Mouse (Mus musculus) kidney, embryonic 14.5 days (tissue): Measurements from ENCODE around the gene Cacna2d2. TPM values are rescaled to one million over a fixed set of nuclear protein-coding genes. Genes with fewer than 3 reads are reported as not detected.

ENCODE experiments used
- ATAC-seq: fragments of 200-750 bp; cut with Nextera tagmentation; 2 replicates; pipeline ENCODE4 v1.8.0; 2017; ENCODE audit warnings: moderate number of reproducible peaks, mild to moderate bottlenecking, moderate TSS enrichment, moderate library complexity; ENCODE audit not compliant: low FRiP score, low TSS enrichment
- H3K27ac ChIP-seq: fragments of 300-500 bp; sonication (generic); 2 replicates; pipeline ENCODE4 v1.5.1; 2014; ENCODE audit warnings: low read depth, mild to moderate bottlenecking, low read length, moderate library complexity, mixed read lengths
- H3K27me3 ChIP-seq: fragments of 300-500 bp; sonication (generic); 2 replicates; pipeline ENCODE4 v1.6.1; 2014; ENCODE audit warnings: mild to moderate bottlenecking, low read length; ENCODE audit not compliant: control insufficient read depth, insufficient read depth
- H3K36me3 ChIP-seq: fragments of 300-500 bp; sonication (generic); 2 replicates; pipeline ENCODE4 v1.6.1; 2014; ENCODE audit warnings: low read length, mixed read lengths; ENCODE audit not compliant: control insufficient read depth, insufficient read depth
- H3K4me1 ChIP-seq: fragments of 300-500 bp; sonication (generic); 2 replicates; pipeline ENCODE4 v1.6.1; 2014; ENCODE audit warnings: low read length, mixed read lengths; ENCODE audit not compliant: control insufficient read depth, insufficient read depth
- H3K4me2 ChIP-seq: fragments of 300-500 bp; sonication (generic); replicated peaks from 2 replicates; pipeline ENCODE4 v1.6.1; 2014; ENCODE audit warnings: low read depth, mild to moderate bottlenecking, low read length
- H3K4me3 ChIP-seq: fragments of 300-500 bp; sonication (generic); 2 replicates; pipeline ENCODE4 v1.5.1; 2014; ENCODE audit warnings: mild to moderate bottlenecking, low read length
- H3K9ac ChIP-seq: fragments of 300-500 bp; sonication (generic); 2 replicates; pipeline ENCODE4 v1.6.1; 2014; ENCODE audit warnings: low read depth, mild to moderate bottlenecking, low read length, moderate library complexity
- H3K9me3 ChIP-seq: fragments of 300-500 bp; sonication (generic); 2 replicates; pipeline ENCODE4 v1.6.1; 2016; ENCODE audit warnings: low read length; ENCODE audit not compliant: control insufficient read depth
- WGBS: fragments of 180-500 bp; shearing (Covaris S2); extraction: QIAGEN DNeasy Blood & Tissue Kit; methylation state at CpG from one replicate; pipeline ENCODE4 v1.1.7; 2014; 5-methylcytosine and 5-hydroxymethylcytosine counted together
- polyA plus RNA-seq: library from polyadenylated mRNA; unstranded; fragments of >200 nt; fragmentation: Nextera tagmentation; extraction: Ambion mirVana; gene quantifications from 2 replicates; pipeline ENCODE4 v1.2.1, GENCODE M21; 2014

The Cacna2d2 gene
- polyA plus RNA-seq, 1 experiment from 2014 or later, result 0.77 TPM

GRCm38 (mm10) chr9:107490146-107490545 lies 90.7 kb downstream of the Cacna2d2 start:
- Histone ChIP-seq H3K36me3 (no peaks in the 10 kb centered on the region), H3K27ac (no peak overlapping the region), H3K4me2 (no peak overlapping the region), H3K4me1 (no peaks in the 10 kb centered on the region), H3K27me3 (no peaks in the 10 kb centered on the region), H3K4me3 (no peak overlapping the region), H3K9me3 (no peaks in the 10 kb centered on the region), H3K9ac (no peak overlapping the region)
- WGBS, result 44% methylated on average over 8 of the region's 8 CpGs
- no peak for ATAC-seq

- ATAC-seq, result no peak
- H3K27me3 ChIP-seq, result no peaks in the 10 kb centered on the region
- no peak overlapping the region for H3K27ac ChIP-seq
- WGBS, result 61% methylated on average over 6 of the region's 6 CpGs
- no peak overlapping the region for H3K4me3 ChIP-seq
- H3K4me1 ChIP-seq, result no peaks in the 10 kb centered on the region
- H3K36me3 ChIP-seq, result no peaks in the 10 kb centered on the region
- no peak overlapping the region for H3K9ac ChIP-seq
- H3K9me3 ChIP-seq, result no peaks in the 10 kb centered on the region
- no peak overlapping the region for H3K4me2 ChIP-seq
Measured at GRCm38 (mm10) chr9:107490625-107491024, 91.2 kb downstream of the Cacna2d2 start.

DNA sequence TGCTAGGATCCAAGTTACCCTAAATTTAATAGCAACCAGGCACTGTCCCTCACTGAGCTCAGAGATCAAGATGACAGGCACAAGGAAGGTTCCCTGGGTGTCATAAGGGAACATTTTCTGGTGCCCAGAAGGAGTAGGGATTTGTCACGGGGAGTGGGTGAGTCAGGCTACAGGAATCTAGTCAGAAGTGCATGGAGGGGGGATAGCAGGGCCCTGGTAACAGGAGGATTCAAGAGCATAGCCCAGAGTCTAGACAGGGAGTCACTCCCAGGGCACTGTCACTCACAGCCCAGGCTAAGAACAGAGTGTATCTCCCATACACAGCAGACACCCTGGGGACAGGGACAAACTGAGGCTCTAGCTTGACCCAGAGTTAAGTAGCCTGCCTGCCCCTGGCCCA lies 94.1 kb downstream of the Cacna2d2 start:
- 69% methylated on average over 1 of the region's 1 CpGs for WGBS

DNA sequence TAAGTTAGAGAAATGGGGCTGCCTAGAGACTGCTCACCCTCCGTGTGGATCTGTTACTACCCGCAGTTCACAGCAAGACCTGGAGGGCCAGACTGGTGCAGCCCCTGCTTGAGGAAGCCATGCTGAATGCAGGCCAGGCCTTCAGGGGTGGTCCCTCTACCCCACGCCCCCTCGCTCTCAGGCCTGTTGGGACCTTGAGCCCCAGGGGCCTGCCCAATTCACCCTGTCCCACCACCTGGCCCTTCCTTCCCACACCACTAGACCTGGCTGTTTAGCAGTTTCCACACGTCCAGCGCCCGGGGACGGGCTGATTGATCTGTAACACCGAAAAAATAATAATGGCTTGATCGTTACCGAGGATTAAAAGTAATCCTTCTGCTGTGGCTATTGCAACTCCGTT lies 94.8 kb downstream of the Cacna2d2 start:
- no peak overlapping the region for H3K9ac ChIP-seq
- no peak overlapping the region for H3K27ac ChIP-seq
- no peaks in the 10 kb centered on the region for H3K4me1 ChIP-seq
- H3K36me3 ChIP-seq, result no peaks in the 10 kb centered on the region
- H3K4me2 ChIP-seq, result no peak overlapping the region
- no peaks in the 10 kb centered on the region for H3K9me3 ChIP-seq
- no peak for ATAC-seq
- 81% methylated on average over 12 of the region's 12 CpGs for WGBS
- H3K4me3 ChIP-seq, result no peak overlapping the region
- H3K27me3 ChIP-seq, result no peaks in the 10 kb centered on the region

More for the DNA sequence above, 94.1 kb downstream of the Cacna2d2 start:
- H3K4me2 ChIP-seq, result no peak overlapping the region
- no peak overlapping the region for H3K9ac ChIP-seq
- no peaks in the 10 kb centered on the region for H3K9me3 ChIP-seq
- H3K4me1 ChIP-seq, result no peaks in the 10 kb centered on the region
- ATAC-seq, result no peak
- H3K4me3 ChIP-seq, result no peak overlapping the region
- H3K27me3 ChIP-seq, result no peaks in the 10 kb centered on the region
- no peaks in the 10 kb centered on the region for H3K36me3 ChIP-seq
- no peak overlapping the region for H3K27ac ChIP-seq

DNA sequence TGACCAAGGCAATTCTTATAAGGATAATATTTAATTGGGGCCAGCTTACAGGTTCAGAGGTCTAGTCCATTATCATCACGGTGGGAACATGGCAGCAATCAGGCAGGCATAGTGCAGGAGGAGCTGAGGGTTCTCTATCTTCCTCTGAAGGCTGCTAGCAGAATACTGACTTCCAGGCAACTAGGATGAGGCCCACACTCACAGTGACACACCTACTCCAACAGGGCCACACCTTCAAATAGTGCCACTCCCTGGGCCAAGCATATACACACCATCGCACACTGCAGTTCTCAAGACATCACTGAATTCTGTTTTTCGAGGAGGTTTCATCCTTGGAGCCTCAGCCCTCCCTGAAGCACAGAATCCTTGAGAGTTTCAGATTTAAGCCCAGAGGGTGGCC lies 96.9 kb downstream of the Cacna2d2 start:
- Histone ChIP-seq H3K9ac (no peak overlapping the region), H3K27ac (no peak overlapping the region), H3K36me3 (no peaks in the 10 kb centered on the region), H3K4me3 (no peak overlapping the region), H3K27me3 (0 out of 2 replicates have a peak, but pooled peaks cover 2% of the 10 kb centered on the region), H3K4me2 (no peak overlapping the region), H3K4me1 (no peaks in the 10 kb centered on the region), H3K9me3 (no peaks in the 10 kb centered on the region)
- WGBS, result 89% methylated on average over 3 of the region's 3 CpGs
- no peak for ATAC-seq

- no peak overlapping the region for H3K4me2 ChIP-seq
- no peak overlapping the region for H3K27ac ChIP-seq
- no peak for ATAC-seq
- H3K4me3 ChIP-seq, result no peak overlapping the region
- no peaks in the 10 kb centered on the region for H3K4me1 ChIP-seq
- H3K36me3 ChIP-seq, result no peaks in the 10 kb centered on the region
- no peak overlapping the region for H3K9ac ChIP-seq
- H3K9me3 ChIP-seq, result no peaks in the 10 kb centered on the region
- 74% methylated on average over 3 of the region's 3 CpGs for WGBS
- 0 out of 2 replicates have a peak, but pooled peaks cover 2% of the 10 kb centered on the region for H3K27me3 ChIP-seq
Measured at GRCm38 (mm10) chr9:107500708-107501286, 101.4 kb downstream of the Cacna2d2 start.

DNA sequence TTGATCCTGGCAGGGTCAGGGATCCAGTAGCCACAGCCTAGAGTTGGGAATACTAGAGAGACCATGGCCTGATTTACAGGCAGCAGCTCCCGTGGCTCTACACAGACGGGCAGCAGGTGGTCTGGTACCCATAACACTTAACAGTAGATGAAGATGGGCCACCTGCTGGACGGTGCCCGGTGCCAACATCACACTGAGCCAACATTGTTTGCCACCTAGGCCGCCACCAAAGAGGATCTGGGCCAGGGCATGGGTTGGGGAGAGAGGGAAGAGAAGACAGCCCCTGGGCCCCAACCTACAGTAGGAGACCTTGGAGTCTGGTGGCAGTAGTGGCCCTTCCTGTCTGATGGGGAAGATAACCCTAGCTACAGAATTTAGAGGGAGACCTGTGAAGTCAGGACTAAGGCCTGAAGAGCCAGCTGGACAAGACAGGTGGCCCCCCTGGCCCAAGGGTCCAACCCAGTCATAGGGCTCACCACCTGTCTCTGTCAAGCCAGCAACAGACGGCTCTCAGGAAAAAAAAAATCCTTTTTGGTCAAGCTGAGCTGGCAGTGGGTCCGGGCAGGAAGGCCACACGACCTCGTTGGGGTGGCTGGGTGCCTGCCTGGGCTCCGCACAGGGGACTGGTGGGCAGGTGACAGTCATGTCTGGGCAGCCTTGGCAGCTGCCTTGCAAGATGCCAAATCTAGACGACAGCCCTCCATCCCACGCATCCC lies 102.9 kb downstream of the Cacna2d2 start:
- Histone ChIP-seq H3K4me2 (no peak overlapping the region), H3K4me3 (no peak overlapping the region), H3K36me3 (no peaks in the 10 kb centered on the region), H3K27me3 (0 out of 2 replicates have a peak, but pooled peaks cover 2% of the 10 kb centered on the region), H3K9me3 (no peaks in the 10 kb centered on the region), H3K4me1 (no peaks in the 10 kb centered on the region; the same call in 1 of the 2 replicates), H3K27ac (no peak overlapping the region), H3K9ac (no peak overlapping the region)
- 87% methylated on average over 12 of the region's 12 CpGs for WGBS
- no peak for ATAC-seq

DNA sequence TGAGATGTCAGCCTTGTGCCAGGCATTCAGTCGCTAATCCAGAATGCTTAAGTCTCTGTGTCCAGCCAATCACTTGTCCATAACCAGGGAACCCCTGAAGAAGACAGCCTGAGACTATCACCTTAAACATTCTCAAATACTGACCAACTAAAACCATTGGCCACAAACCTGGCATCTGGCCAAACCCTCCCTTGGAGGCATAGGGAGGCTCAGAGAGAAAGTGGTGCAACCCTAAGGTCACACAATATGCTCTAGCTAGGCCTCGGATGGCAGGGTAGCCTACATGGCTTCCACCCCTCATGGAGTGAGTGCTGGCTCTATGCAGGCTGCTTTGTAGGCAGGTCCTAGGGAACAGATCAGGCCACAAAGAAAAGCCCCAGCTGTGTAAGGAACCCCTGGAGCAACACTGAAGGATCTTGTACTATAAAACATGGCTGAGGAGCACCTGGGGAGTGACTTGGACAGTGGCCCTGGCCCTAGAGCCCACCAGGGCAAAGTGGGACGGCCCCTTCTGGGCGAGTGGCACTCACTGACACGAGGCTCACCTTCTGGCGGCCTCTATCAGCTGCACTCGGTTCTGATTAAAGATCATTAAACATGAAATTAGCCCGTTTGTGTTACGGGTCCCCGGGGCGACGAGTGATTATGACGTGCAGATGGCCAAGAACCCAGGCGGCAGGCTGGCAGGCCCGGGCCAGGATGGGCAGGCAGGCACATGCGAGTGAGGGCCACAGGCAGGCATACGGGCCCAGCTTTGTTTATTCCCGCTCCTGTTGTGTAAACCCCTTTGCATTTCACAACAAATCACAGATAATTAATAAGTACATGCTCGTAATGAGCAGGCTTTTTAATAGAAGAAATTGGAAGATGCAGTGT lies 105.5 kb downstream of the Cacna2d2 start:
- no peak overlapping the region for H3K4me2 ChIP-seq
- H3K4me3 ChIP-seq, result no peak overlapping the region
- no peak for ATAC-seq
- H3K4me1 ChIP-seq, result no peaks in the 10 kb centered on the region; the same call in 1 of the 2 replicates
- H3K36me3 ChIP-seq, result no peaks in the 10 kb centered on the region
- H3K27me3 ChIP-seq, result peaks cover 5% of the 10 kb centered on the region; the same call in 1 of the 2 replicates
- no peak overlapping the region for H3K27ac ChIP-seq
- no peak overlapping the region for H3K9ac ChIP-seq
- WGBS, result 80% methylated on average over 19 of the region's 19 CpGs
- H3K9me3 ChIP-seq, result no peaks in the 10 kb centered on the region
